Mouse (Mus musculus) liver, adult 2 months (tissue): Measurements from ENCODE around the gene Zfp979. TPM values are rescaled to one million over a fixed set of nuclear protein-coding genes. Genes with fewer than 3 reads are reported as not detected.
"Not testable (repeated sequence)": the region's sequence is repeated elsewhere in the genome, so short reads cannot be mapped to it uniquely, and the experiment has no call there.

Experiments used
- DNase-seq: peaks from one replicate; pipeline ENCODE4 v3.0.0-alpha.2; 2011; ENCODE audit warnings: low read depth, low spot score; ENCODE audit errors: extremely low read depth
- H3K27ac ChIP-seq: fragments of 200-500 bp; replicated peaks from 2 replicates; pipeline ENCODE4 v1.5.1; 2012; ENCODE audit warnings: low read depth, mild to moderate bottlenecking, control low read depth, inconsistent platforms, low read length; ENCODE audit not compliant: insufficient read depth
- H3K27me3 ChIP-seq: fragments of 200-500 bp; 2 replicates; pipeline ENCODE4 v1.6.1; 2012; ENCODE audit warnings: mild to moderate bottlenecking, moderate library complexity, low read length, inconsistent platforms; ENCODE audit not compliant: control insufficient read depth, insufficient read depth
- H3K36me3 ChIP-seq: fragments of 200-500 bp; 2 replicates; pipeline ENCODE4 v1.6.1; 2012; ENCODE audit warnings: low read length, inconsistent platforms; ENCODE audit not compliant: control insufficient read depth, insufficient read depth
- H3K4me1 ChIP-seq: fragments of 200-500 bp; 2 replicates; pipeline ENCODE4 v1.6.1; 2011; ENCODE audit warnings: low read length; ENCODE audit not compliant: control insufficient read depth, insufficient read depth
- H3K4me3 ChIP-seq: fragments of 200-500 bp; 2 replicates; pipeline ENCODE4 v1.5.1; 2011; ENCODE audit warnings: low read depth, mild to moderate bottlenecking, control low read depth, low read length, moderate library complexity; ENCODE audit not compliant: insufficient read depth
- H3K79me2 ChIP-seq: fragments of 200-500 bp; 2 replicates; pipeline ENCODE4 v1.6.1; 2012; ENCODE audit warnings: inconsistent platforms, mild to moderate bottlenecking, low read length, moderate library complexity; ENCODE audit not compliant: control insufficient read depth, insufficient read depth
- H3K9ac ChIP-seq: fragments of 200-500 bp; 2 replicates; pipeline ENCODE4 v1.6.1; 2012; ENCODE audit warnings: low read depth, mild to moderate bottlenecking, control low read depth, inconsistent platforms, low read length
- CTCF ChIP-seq: fragments of 200-500 bp; IDR thresholded peaks from 2 replicates; pipeline ENCODE4 v1.5.1; 2011; ENCODE audit warnings: low read depth, low read length, control low read depth
- POLR2A ChIP-seq: fragments of 200-500 bp; IDR thresholded peaks from 2 replicates; pipeline ENCODE4 v1.6.1; 2011; ENCODE audit warnings: low read length, control low read depth; ENCODE audit not compliant: insufficient read depth; ENCODE audit errors: extremely low read depth
- WGBS: fragments of 180-500 bp; shearing (Covaris S2); methylation state at CpG from one replicate; pipeline ENCODE4 v1.1.7; 2018; 5-methylcytosine and 5-hydroxymethylcytosine counted together
- polyA plus RNA-seq: library from polyadenylated mRNA; depleted of rRNA; stranded (reverse); fragments of >200 nt; gene quantifications from 2 replicates; pipeline ENCODE4 v1.2.3, GENCODE M21; 2012
- total RNA-seq: library from RNA; depleted of rRNA; stranded (reverse); fragments of >200 nt; gene quantifications from 2 replicates; pipeline ENCODE4 v1.2.3, GENCODE M21; 2014

Zfp979 gene
- total and polyA plus RNA-seq, 2 experiments, result 0.09 TPM; not detected in 1

- Histone ChIP-seq H3K27me3 (no peaks in the 10 kb centered on the region), H3K4me3 (no peak overlapping the region), H3K9ac (no peak overlapping the region), H3K27ac (no peak overlapping the region), H3K79me2 (no peaks in the 10 kb centered on the region), H3K4me1 (no peaks in the 10 kb centered on the region), H3K36me3 (no peaks in the 10 kb centered on the region)
- 75% methylated on average over 4 of the region's 4 CpGs for WGBS
- TF ChIP-seq CTCF (no peak), POLR2A (no peak)
- no peak for DNase-seq
Measured at GRCm38 (mm10) chr4:147603806-147604205, 38.5 kb downstream of the Zfp979 start.

GRCm38 (mm10) chr4:147601881-147602280 is 40.4 kb downstream of the Zfp979 start:
- Histone ChIP-seq H3K27ac (no peak overlapping the region), H3K27me3 (no peaks in the 10 kb centered on the region), H3K9ac (no peak overlapping the region), H3K79me2 (no peaks in the 10 kb centered on the region), H3K36me3 (no peaks in the 10 kb centered on the region), H3K4me3 (no peak overlapping the region), H3K4me1 (no peaks in the 10 kb centered on the region)
- 37% methylated on average over 1 of the region's 1 CpGs for WGBS
- TF ChIP-seq CTCF, result no peak
- TF ChIP-seq POLR2A, result no peak
- no peak for DNase-seq

GRCm38 (mm10) chr4:147598831-147599230 is 43.5 kb downstream of the Zfp979 start:
- 46% methylated on average over 2 of the region's 2 CpGs for WGBS

GRCm38 (mm10) chr4:147597685-147598084 is 44.6 kb downstream of the Zfp979 start:
- Histone ChIP-seq H3K27ac (no peak overlapping the region), H3K27me3 (no peaks in the 10 kb centered on the region), H3K79me2 (no peaks in the 10 kb centered on the region), H3K4me3 (no peak overlapping the region), H3K9ac (no peak overlapping the region), H3K36me3 (no peaks in the 10 kb centered on the region), H3K4me1 (no peaks in the 10 kb centered on the region)
- DNase-seq, result no peak
- 49% methylated on average over 1 of the region's 1 CpGs for WGBS
- TF ChIP-seq CTCF (no peak), POLR2A (no peak)

More at GRCm38 (mm10) chr4:147598831-147599230, 43.5 kb downstream of the Zfp979 start:
- no peaks in the 10 kb centered on the region for H3K36me3 ChIP-seq
- TF ChIP-seq POLR2A (no peak), CTCF (no peak)
- H3K4me1 ChIP-seq, result no peaks in the 10 kb centered on the region
- H3K4me3 ChIP-seq, result no peak overlapping the region
- no peaks in the 10 kb centered on the region for H3K27me3 ChIP-seq
- H3K27ac ChIP-seq, result no peak overlapping the region
- H3K79me2 ChIP-seq, result no peaks in the 10 kb centered on the region
- no peak for DNase-seq
- no peak overlapping the region for H3K9ac ChIP-seq

- H3K36me3 ChIP-seq, H3K27ac ChIP-seq, DNase-seq, H3K4me1 ChIP-seq, H3K4me3 ChIP-seq, H3K27me3 ChIP-seq, H3K79me2 ChIP-seq, H3K9ac ChIP-seq: not testable (repeated sequence)
- WGBS, result 71% methylated on average over 3 of the region's 3 CpGs
Measured at GRCm38 (mm10) chr4:147594630-147595029, 47.7 kb downstream of the Zfp979 start.

GRCm38 (mm10) chr4:147586511-147587473 is 55.5 kb downstream of the Zfp979 start:
- Histone ChIP-seq H3K79me2 (no peaks in the 10 kb centered on the region), H3K27me3 (no peaks in the 10 kb centered on the region; the same call in 1 of the 2 replicates), H3K9ac (no peak overlapping the region), H3K27ac (no peak overlapping the region), H3K36me3 (no peaks in the 10 kb centered on the region), H3K4me3 (no peak overlapping the region), H3K4me1 (no peaks in the 10 kb centered on the region)
- TF ChIP-seq CTCF, result no peak
- TF ChIP-seq POLR2A, result no peak
- WGBS, result 47% methylated on average over 1 of the region's 1 CpGs
- DNase-seq, result no peak

GRCm38 (mm10) chr4:147579371-147579770 is 62.9 kb downstream of the Zfp979 start:
- not testable (repeated sequence) for H3K27me3 ChIP-seq, H3K4me3 ChIP-seq, DNase-seq, H3K9ac ChIP-seq, H3K79me2 ChIP-seq, H3K27ac ChIP-seq, H3K4me1 ChIP-seq, H3K36me3 ChIP-seq
- WGBS, result 85% methylated on average over 4 of the region's 4 CpGs

GRCm38 (mm10) chr4:147571156-147571555 is 71.2 kb downstream of the Zfp979 start:
- H3K4me3 ChIP-seq, H3K4me1 ChIP-seq, DNase-seq, H3K27ac ChIP-seq, H3K36me3 ChIP-seq, H3K79me2 ChIP-seq, H3K9ac ChIP-seq, H3K27me3 ChIP-seq: not testable (repeated sequence)
- WGBS, result 74% methylated on average over 8 of the region's 8 CpGs
